Mouse (Mus musculus) central nervous system, embryonic 11.5 days (tissue): Measurements from ENCODE around the gene Htatip2. TPM values are rescaled to one million over a fixed set of nuclear protein-coding genes. Genes with fewer than 3 reads are reported as not detected.

Experiments used
- polyA plus RNA-seq: library from polyadenylated mRNA; depleted of rRNA; stranded (reverse); fragments of >200 nt; gene quantifications from 2 replicates; pipeline ENCODE4 v1.2.3, GENCODE M21; 2012; rRNA removed

The Htatip2 gene
- polyA plus RNA-seq, result 5.8 and 9.7 TPM in 2 replicates

DNA sequence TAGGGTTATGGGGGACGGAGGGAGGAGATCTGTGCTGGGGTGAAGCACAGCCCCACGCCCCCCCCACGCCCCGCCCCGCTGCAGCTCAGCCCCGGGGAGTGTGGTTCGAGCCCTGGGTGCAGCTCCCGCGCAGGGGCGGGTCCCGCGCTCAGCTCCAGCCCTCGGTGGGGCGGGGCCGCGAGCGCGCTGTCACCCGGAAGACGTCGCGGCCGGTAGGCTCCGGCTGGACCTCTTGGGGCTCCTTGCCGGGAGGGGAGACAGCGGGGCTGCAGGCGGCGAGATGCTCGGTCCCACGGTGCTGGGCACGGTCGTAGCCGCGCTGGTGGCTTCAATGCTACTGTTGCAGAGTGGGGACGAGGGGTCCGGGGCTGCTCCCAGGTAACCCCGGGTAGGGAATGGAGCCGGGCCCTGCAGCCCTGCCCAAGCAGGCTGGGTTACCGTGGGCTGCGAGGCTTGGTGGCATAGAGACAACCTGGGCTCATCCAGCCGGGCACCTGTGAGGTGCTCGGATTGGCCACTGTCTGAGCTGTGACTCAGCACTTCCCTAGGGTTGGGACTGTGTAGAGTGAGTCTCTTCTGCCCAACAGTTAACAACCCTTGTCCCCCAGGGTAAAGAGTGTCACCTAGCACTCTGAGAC lies at the start of gene Htatip2:
TSS of gene Htatip2 (plus strand) at position 182 of the 638 bp plus-strand sequence.

DNA sequence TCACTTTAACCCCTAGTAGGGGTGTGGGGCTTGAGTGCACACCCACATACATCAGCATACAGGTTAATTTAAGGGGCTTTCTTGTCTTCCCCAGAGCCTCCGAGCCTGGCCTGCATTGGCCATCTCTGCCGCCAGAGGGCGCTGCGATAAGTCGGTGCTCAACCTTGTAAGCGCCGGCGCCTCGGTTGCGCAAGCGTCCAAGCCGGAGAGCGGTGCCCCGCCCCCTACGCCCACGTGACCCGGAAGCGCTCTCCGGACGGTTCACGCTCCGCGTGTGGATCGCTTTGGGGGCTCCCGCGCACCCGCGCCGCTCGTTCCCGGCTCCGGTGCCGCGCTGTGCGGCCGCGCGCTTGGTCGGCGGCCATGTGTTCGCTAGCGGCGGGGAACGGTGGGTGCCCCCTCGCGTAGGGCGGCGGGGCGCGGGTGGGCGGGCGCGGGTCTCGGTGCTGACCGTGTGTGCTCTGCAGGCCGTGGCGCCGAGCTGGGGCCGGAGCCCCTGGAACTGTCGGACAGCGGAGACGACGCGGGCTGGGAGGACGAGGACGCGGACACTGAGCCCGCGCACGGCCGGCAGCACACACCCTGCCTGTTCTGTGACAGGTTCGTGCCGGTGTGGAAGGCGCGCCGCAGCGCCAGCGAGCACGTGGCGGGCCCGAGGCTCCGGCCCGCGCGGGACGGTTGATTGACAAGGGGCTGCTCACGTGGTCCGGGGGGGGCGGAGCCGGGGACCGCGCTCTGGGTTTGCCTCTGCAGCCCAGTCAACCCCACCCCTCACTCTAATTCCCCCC lies 19.4 kb downstream of the Htatip2 start, which contains the start of gene Prmt3:
TSS of gene Prmt3 (plus strand) at position 233 of the 788 bp plus-strand sequence.

Other genes with a start within 250 kb of the Htatip2 start
- gene Dbx1, start 122.3 kb upstream of the Htatip2 start, polyA plus RNA-seq, result 33.9 and 68.6 TPM in 2 replicates
- gene Prmt3, start 19.2 kb downstream of the Htatip2 start, polyA plus RNA-seq, result 45.5 and 95.5 TPM in 2 replicates
- gene Slc6a5, start 151.0 kb downstream of the Htatip2 start, polyA plus RNA-seq, result 0.14 and 4.2 TPM in 2 replicates
- 1.1 and 2.4 TPM in 2 replicates for gene Nell1, start 215.7 kb downstream of the Htatip2 start, polyA plus RNA-seq